Mouse (Mus musculus): ENCODE measurements around the gene Tbpl1.

The Tbpl1 gene

DNA sequence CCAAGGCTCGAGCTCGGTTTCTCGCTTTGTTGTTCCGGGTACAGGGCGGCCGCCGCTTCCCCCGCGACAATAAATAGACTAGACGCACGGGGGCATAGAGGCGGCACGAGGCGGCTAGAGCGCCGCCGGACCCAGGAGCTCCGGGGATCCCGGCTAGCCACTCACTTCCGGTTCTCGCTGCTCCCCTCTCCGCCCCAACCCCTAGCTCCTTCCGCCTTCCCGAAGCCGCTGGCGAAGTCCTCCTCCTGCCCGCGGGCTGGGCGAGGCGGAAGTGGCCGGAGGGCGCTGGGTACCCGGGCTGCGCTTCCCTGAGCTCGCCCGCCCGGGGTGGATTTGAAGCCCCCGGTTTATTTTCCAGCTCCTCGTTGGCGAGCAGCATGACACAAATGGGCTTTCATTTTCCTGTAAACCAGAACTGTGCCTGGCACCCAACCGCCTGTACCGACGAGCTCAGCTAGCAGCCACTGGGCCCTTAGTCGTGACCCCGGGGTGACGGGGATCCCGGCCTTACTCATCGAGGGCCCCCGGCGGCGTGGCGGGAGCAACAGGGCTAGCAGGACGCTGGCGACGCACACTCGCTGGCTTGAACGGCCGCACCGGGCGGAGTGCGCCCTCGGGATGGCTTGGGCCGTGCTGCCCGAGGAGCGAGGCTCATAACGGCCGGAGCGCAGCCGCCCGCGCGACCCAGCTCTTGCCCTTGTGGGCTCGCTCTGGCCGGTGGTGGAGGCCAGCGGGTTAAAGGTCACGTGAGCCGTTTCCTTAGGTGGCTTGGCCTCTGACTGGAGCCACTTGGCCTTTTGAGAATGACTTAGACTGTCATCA, at the start of gene Tbpl1:
TSS of gene Tbpl1 (minus strand) at position 667 of the 822 bp plus-strand sequence.
- no peak for DNase-seq (ENCODE audit: extremely low spot score, low spot score)

- peak; percentile 16 for DNase-seq (ENCODE audit: extremely low spot score, low spot score)
These were observed 49.7 kb upstream of the Tbpl1 start for GRCm38 (mm10) chr10:22781466-22781865.

DNA sequence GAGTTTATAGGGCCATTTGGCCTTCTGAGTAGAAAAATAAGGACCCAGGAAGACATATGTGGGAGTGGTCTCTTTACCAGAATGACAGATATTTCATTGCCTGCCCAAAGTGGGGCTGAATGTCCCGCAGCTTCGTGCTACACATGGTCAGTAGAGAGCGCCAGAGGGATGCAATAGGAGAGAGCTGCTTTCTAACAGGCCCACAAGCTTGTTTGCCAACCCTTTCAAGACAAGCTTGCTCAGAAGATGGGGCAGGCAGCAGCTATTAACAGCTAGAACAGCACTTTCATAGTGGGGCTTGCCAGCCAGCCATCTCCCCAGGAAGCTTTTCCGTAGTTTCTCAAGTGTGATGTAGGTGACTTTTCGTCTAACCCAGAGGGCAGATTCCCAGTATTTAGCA, 46.2 kb upstream of the Tbpl1 start:
- DNase-seq (ENCODE audit: extremely low spot score, low spot score) = peak; percentile 24

- peak; percentile 38 for DNase-seq (ENCODE audit: extremely low spot score, low spot score)
These were observed 44.4 kb upstream of the Tbpl1 start for GRCm38 (mm10) chr10:22776007-22776698.

GRCm38 (mm10) chr10:22775456-22775855, 43.7 kb upstream of the Tbpl1 start:
- DNase-seq (ENCODE audit: extremely low spot score, low spot score) = no peak

GRCm38 (mm10) chr10:22774626-22775025, 42.9 kb upstream of the Tbpl1 start:
- DNase-seq (ENCODE audit: extremely low spot score, low spot score) = no peak

DNA sequence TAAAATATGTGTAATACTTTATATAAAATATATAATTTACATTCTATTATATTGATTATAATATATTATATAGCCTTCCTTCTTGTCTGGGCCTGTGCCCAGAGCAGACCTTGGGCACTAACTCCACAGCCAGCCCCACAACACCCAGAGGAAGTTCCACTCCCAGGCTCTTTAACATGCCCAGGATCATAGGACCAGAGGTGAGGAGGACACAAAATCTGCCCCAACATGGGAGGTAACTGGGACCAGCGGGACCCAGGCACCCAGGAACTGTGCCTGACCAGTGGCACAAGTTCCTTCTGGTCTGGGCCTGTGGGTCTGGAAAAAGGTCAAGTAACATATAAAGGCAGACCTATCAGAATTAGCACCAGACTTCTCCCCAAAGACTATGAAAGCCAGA, 22.5 kb upstream of the Tbpl1 start:
- DNase-seq (ENCODE audit: extremely low spot score, low spot score) = no peak

GRCm38 (mm10) chr10:22751175-22751682, 19.5 kb upstream of the Tbpl1 start:
- DNase-seq (ENCODE audit: extremely low spot score, low spot score) = no peak

GRCm38 (mm10) chr10:22746334-22747322, 14.9 kb upstream of the Tbpl1 start:
- DNase-seq (ENCODE audit: extremely low spot score, low spot score) = no peak

- no peak for DNase-seq (ENCODE audit: extremely low spot score, low spot score)
These were observed 14.2 kb upstream of the Tbpl1 start for GRCm38 (mm10) chr10:22745922-22746321.

- no peak for DNase-seq (ENCODE audit: extremely low spot score, low spot score)
These were observed 443 bp upstream of the Tbpl1 start for GRCm38 (mm10) chr10:22732181-22732580.

DNA sequence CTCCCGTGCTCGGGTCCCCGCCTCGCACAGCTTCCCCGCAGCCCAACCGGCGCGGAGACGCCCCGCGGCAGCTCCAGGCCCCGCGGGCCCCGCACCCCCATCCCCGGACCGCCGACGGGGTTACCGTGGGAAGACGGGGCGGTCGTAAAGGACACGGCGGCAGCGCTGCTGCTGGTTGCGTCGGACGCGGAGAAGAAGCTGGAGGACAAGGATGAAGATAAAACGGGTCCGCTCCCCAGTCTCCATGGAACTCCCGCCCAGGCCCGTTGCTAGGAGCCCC, 806 bp downstream of the Tbpl1 start:
- peak; percentile 91 for DNase-seq (ENCODE audit: extremely low spot score, low spot score)

GRCm38 (mm10) chr10:22730266-22730991, 1.3 kb downstream of the Tbpl1 start:
- DNase-seq (ENCODE audit: extremely low spot score, low spot score) = no peak

DNA sequence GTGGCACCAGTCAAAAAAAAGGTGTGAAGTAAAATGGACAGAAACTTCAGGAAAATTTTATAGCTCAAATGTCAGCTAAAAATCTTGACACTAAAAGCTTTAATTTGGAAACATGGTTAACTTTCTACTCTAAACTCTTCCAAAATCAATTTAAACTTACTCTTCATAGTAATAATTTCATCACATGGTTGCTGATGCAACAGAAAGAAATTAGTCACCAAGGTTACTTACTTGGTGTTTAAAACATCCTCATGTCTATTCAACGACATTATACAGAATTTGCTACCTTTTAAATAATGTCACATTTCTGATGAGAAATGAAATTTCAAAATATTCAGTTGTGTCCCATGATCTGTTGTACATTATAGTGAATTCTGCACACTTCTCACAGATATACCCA, 3.5 kb downstream of the Tbpl1 start:
- no peak for DNase-seq (ENCODE audit: extremely low spot score, low spot score)

GRCm38 (mm10) chr10:22726295-22726694, 5.4 kb downstream of the Tbpl1 start:
- DNase-seq (ENCODE audit: extremely low spot score, low spot score) = no peak

DNA sequence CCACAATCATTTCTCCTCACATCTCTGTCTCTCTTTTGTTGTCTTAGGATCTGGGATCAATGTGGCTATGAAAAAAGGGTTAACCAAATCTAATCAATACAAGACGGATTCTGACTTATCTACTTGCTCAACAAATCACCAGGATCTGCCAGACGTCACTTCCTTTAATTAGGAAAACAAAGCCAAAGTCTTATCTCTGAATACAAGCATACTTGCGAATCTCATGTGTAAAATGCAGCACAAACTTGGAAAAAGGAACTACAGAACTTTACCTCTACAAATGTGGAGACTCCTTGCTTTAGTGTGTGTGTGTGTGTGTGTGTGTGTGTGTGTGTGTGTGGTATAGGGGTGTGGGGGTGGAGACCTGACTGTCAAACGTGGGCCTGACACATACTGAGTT, 6.6 kb downstream of the Tbpl1 start:
- no peak for DNase-seq (ENCODE audit: extremely low spot score, low spot score)

- no peak for DNase-seq (ENCODE audit: extremely low spot score, low spot score)
These were observed 10.8 kb downstream of the Tbpl1 start for GRCm38 (mm10) chr10:22720781-22721529.

- no peak for DNase-seq (ENCODE audit: extremely low spot score, low spot score)
These were observed 13.3 kb downstream of the Tbpl1 start for GRCm38 (mm10) chr10:22718475-22718874.

- DNase-seq (ENCODE audit: extremely low spot score, low spot score) = peak; percentile 45
These were observed 17.2 kb downstream of the Tbpl1 start for GRCm38 (mm10) chr10:22714520-22714919.

DNA sequence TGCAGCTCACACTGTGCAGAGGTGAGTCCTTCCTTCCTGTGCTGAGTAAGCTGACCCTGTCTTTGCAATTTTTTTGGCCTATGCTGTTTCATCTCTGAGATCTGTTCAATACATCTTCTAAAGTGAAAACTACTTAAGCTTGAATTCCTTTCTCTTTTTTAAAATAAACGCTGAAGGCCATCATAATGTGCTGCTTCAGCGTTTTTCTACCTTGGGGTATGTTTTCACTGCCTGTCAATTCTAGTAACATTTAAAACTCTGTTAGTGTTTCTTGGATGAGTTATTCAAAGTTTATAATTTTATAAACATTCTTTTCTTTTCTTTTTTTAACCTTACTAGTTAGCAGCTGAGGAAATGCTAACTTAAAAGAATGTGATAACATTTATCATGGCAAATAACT, 18.8 kb downstream of the Tbpl1 start:
- DNase-seq (ENCODE audit: extremely low spot score, low spot score) = no peak
